Mouse (Mus musculus): Measurements from ENCODE around the gene Zap70.

Gene Zap70

DNA sequence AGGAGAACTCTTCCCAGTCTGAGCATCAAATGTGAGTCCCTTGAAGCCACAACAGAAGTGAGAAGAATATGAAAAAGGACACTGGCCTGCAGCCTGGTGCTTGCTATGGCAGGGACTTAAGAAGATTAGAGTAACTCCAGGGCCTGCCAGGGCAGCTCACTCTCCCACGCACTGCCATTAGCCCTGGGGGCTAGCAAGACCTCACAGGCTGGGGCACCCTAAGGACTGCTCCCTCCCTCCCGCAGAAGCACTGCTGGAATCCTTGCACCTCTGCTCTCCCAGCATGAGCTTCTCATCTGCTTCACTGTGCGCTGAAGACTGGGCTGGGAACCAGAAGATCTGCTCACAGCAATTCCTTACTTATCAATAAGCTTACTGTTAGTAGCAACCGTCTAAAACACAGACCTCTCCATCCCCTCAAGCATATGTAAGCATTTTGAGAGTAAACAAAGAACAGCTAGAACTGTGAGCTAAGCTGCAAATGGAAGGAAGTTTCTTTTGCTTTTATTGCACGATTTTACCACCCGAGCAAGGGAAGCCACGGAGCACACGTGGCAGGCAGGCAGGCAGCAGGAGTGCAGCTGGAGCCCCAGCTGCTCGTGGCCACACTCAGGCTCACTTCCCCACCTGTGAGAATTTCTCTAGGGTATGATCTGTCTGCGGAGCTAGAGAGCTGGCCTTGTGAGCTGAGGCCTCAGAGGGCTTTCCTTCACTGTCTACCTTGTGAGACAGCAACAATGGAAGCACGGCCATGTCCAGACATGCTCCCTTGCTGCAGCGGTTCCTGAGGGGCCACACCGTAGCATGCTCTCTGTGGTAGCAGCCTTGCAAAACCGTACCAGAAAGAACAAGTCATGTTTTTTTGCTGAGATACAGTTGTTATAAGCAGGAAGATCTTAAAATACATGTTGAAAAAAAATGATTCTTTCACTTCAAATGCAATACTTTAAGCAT, 69.6 kb downstream of the Zap70 start:
- DNase-seq (ENCODE audit: low read depth, low spot score), result peak; percentile 70
